Mouse (Mus musculus): Measurements from ENCODE around the gene Adra2b. TPM values are rescaled to one million over a fixed set of nuclear protein-coding genes. Genes with fewer than 3 reads are reported as not detected.

Adra2b gene
- polyA plus RNA-seq, 1 experiment: not detected

DNA sequence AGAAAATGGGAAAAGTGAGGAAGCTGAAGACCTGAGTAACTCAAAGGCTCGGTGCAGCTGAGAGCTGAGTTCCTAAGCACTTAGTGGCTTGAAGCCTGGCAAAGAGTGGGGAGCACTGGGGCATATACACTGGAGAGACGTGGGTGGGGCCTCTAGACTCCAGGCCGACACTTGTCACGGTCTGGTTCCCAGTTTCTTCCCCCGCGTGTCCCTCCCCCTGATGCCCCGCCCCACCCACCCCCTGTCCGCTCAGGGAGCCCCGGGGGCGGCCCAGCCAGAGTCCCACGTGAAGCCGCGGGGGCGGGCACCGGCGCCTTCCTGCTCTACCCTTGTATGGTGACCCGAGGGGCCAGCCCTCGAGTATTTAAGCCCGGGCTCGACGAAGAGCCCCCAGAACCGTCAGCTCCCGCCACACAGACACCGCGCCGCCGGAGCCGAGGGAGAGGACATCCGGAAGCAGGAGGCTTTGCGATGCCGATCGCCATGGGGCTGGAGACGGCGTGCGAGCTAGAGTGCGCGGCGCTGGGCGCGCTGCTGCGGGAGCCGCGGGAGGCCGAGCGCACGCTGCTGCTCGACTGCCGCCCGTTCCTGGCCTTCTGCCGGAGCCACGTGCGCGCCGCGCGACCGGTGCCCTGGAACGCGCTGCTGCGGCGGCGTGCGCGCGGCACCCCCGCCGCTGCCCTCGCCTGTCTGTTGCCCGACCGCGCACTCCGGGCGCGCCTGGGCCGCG is 27.1 kb upstream of the Adra2b start, which contains the start of gene Dusp2:
Gene Dusp2, plus strand, starts transcription at position 393 of the 730 bp plus-strand sequence.
- no peak for TF ChIP-seq GATA1 (IDR thresholded peaks at IDR 0.05; ENCODE audit: low read length)

GRCm38 (mm10) chr2:127336497-127336832 is 26.5 kb upstream of the Adra2b start:
- TF ChIP-seq GATA1 (IDR thresholded peaks at IDR 0.05; ENCODE audit: low read length): no peak

DNA sequence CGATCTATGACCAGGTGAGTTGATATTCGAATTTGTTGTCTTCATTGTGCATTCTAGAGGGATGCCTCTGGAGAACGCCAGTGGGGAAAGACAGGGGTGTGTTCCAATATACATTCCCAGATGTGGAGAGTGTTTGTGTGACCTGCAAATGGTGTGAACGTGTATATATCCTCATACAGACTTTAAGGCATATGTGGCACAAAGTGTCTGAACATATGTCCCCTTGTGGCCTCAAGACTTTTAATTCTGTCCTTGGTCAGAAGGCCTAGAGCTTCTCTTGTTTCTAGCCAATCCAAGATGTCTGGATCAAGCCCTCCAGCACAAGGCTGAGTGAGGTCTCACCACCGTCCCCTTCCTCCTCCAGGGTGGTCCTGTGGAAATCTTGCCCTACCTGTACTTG is 26.1 kb upstream of the Adra2b start:
- no peak for TF ChIP-seq GATA1 (IDR thresholded peaks at IDR 0.05; ENCODE audit: low read length)

DNA sequence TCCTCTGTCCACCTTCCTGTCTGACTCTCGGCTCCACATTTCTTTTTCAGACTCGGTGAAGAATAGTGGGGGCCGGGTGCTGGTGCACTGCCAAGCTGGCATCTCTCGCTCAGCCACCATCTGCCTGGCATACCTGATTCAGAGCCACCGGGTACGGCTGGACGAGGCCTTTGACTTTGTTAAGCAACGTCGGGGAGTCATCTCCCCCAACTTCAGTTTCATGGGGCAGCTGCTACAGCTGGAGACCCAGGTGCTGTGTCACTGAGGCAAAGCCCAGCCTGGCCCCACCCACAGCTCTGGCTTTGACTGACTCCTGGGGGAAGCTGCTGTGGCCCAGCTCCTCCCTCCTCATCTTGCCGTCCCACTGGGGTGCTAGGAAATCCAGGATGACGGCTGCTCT is 25.5 kb upstream of the Adra2b start:
- TF ChIP-seq GATA1 (IDR thresholded peaks at IDR 0.05; ENCODE audit: low read length): no peak

GRCm38 (mm10) chr2:127338012-127338411 is 25.0 kb upstream of the Adra2b start:
- no peak for TF ChIP-seq GATA1 (IDR thresholded peaks at IDR 0.05; ENCODE audit: low read length)

GRCm38 (mm10) chr2:127338416-127338815 is 24.6 kb upstream of the Adra2b start, which contains the start of gene Astl:
Gene Astl (plus strand): TSS chr2:127338639.
- no peak for TF ChIP-seq GATA1 (IDR thresholded peaks at IDR 0.05; ENCODE audit: low read length)

- no peak for TF ChIP-seq GATA1 (IDR thresholded peaks at IDR 0.05; ENCODE audit: low read length)
These were observed 24.2 kb upstream of the Adra2b start for GRCm38 (mm10) chr2:127338833-127339232.

DNA sequence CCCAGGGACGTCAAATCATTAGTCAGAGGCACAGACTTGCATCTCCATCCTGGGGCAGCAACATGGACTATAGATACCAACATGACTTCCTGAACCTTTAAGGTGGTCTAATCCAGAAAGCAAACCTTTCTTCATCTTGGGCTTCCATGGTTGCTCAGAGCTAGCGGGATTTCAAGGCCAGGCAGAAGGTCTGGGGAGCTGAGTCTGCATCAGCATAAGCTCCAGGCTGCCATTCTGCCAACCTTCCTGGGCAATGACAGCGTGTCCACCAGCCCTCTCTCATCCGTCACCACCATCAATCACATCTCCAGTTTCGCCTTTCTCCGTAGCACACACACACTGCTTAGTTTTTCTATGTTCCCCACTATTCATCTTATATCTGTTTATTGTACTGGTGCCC is 23.7 kb upstream of the Adra2b start:
- no peak for TF ChIP-seq GATA1 (IDR thresholded peaks at IDR 0.05; ENCODE audit: low read length)

DNA sequence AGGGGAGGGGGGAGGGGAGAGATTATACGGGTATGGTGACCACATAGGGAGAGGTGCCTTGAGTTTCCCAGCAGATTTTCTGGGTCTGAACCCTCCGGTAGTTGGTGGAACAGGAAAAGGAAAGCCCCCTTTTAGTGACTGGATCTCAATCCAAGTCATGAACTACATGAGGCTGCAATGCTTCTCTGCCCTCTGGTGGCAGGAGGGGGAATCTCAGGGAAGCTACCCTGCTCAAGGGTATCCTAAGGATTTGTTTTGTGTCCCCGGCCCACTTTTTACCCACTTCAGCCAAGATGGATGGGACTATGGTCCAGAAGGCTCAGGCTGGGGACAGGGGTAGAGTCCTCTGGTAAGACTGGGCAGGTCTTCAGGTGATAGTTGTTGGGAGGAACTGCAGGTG is 21.8 kb upstream of the Adra2b start:
- no peak for TF ChIP-seq GATA1 (IDR thresholded peaks at IDR 0.05; ENCODE audit: low read length)

DNA sequence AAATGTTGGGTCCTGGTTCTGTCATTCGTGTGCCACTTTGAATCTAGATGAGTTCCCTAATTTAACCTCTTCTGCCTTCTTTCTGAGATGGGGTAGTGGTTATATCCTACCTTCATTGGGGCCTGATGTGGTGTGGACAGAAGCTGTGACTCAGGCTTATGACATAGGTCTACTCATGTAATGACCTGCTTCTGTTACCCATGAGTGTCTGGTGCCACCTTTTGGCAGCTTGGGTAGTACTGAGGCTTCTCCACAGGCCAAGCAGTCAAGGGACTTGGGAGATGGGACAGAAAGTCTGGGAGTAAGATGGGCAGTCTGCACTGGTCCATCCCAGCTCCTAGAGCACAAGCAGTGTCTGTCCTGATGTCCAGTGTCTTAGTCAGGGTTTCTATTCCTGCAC is 16.7 kb upstream of the Adra2b start:
- TF ChIP-seq GATA1 (IDR thresholded peaks at IDR 0.05; ENCODE audit: low read length): no peak

DNA sequence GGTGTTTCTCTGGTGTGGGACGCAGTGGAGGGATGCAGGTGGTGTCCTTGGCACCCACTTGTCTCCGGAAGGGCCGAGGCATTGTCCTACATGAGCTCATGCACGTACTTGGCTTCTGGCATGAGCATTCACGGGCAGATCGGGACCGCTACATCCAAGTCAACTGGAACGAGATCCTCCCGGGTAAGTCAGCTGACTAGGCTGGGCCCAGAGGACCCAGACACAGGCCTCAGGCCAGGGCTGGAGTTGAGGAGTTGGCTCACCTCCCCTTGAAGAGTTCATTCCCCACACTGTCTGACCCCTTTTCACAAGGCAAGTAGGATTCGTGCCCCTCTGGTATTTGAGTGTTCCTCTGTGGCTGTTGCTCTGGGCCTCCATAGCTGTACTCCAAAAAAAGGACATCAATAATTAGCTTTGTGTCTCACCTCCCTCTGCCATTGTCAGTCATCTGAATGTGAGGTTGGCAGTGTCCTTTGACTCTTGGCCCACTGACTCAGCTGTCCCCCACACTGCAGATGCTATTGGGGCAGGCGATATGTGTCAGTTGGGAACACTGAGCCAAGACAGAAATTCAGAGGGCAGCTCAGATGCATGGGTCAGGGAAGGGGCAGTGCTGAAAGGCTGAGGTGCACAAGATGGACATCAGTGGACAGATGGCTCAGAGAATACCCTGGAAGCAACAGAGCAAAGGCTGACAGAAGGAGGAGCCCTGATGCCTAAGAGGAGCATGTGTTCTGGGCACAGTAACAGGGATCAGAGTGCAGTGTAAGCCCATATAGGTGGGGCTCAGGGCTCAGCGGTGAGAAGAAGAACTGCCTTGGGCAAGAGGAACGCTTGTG is 15.6 kb upstream of the Adra2b start:
- TF ChIP-seq GATA1 (IDR thresholded peaks at IDR 0.05; ENCODE audit: low read length): no peak

DNA sequence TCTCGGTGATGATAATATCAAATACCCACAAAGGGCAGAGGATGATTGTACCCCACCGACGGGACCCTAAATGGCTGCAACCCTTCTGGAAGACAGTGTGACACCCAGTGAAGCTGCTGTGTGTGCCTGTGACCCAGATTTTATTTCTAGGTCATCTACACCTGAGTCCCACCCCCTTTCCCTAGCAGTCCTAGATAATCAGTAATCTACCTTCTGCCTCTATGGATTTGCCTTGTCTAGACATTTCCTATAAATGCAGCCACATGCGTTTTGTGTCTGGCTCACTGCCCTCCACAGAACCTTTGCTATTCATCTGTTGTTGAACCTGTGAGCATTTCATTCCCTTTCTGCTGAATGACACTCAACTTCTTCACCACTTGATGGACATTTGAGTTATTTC is 9.1 kb upstream of the Adra2b start:
- TF ChIP-seq GATA1 (IDR thresholded peaks at IDR 0.05; ENCODE audit: low read length): no peak

DNA sequence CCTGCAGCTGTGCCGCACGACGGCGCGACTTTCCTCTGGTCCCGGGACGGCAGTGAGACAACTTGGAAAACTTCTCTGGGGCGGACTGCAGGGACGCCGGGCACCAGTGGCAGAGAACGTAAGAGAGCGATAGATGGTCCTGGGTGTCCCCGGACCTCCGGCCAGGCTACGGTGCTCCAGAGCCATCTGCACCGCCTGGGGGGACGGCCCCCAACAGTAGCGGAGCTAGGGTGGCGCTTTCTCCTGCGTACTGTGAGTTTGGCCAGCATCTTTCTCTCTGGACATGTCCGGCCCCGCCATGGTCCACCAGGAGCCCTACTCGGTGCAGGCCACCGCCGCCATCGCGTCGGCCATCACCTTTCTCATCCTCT is 259 bp downstream of the Adra2b start:
- no peak for TF ChIP-seq GATA1 (IDR thresholded peaks at IDR 0.05; ENCODE audit: low read length)

DNA sequence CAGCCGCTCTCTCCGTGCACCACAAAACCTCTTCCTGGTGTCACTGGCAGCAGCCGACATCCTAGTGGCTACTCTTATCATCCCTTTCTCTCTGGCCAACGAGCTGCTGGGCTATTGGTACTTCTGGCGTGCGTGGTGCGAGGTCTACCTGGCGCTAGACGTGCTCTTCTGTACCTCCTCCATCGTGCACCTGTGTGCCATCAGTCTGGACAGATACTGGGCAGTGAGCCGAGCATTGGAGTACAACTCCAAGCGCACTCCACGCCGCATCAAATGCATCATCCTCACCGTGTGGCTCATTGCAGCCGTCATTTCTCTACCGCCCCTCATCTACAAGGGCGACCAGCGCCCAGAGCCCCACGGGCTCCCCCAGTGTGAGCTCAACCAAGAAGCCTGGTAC is 688 bp downstream of the Adra2b start:
- no peak for TF ChIP-seq GATA1 (IDR thresholded peaks at IDR 0.05; ENCODE audit: low read length)

GRCm38 (mm10) chr2:127364452-127364851 is 1.4 kb downstream of the Adra2b start:
- no peak for TF ChIP-seq GATA1 (IDR thresholded peaks at IDR 0.05; ENCODE audit: low read length)

DNA sequence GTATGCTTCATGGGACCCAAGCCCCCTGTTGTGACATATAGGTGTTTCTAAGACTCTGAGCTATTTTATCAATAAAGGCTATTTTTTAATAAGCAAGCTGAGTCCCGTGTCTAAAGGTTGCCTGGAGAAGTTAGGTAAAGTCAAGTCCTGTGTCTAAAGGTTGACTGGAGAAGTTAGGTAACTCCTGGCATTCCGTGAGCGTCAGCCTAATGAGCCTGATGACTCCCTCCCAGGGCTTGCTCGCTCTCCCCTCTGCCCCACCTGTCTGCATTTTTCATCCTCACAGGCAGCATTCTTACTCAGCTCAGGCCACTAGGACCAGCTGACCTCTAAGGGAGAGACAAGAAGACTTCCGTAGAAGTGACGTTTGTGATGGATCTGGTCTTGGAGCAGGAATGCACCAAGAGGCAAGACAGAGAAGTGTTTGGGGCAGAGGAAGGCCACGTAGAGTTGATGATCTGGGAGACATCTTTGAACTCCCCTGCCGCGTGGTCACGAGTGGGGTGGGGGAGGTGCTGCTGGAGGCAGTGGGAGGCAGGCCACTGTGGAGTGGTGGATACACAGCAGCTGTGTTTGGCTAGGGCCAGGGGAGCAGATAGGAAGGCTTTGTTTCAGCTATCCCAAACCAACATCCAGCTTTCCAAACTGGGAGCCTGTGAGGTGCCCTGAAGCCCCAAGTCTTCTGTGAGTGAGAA is 4.3 kb downstream of the Adra2b start:
- TF ChIP-seq GATA1 (IDR thresholded peaks at IDR 0.05; ENCODE audit: low read length): no peak

All from G1E-ER4 (cell line).